Mouse (Mus musculus) kidney, postnatal 0 days (tissue): ENCODE data around the gene Slc16a5. TPM values are rescaled to one million over a fixed set of nuclear protein-coding genes. Genes with fewer than 3 reads are reported as not detected.

Experiments used
- ATAC-seq: fragments of 200-750 bp; cut with Nextera tagmentation; replicated peaks from 2 replicates; pipeline ENCODE4 v1.8.0; 2017; ENCODE audit warnings: low read depth, moderate number of reproducible peaks, moderate TSS enrichment, moderate library complexity; ENCODE audit not compliant: low FRiP score
- DNase-seq: peaks from one replicate; pipeline ENCODE4 v3.0.0-alpha.2; 2016; ENCODE audit warnings: low spot score
- H3K27ac ChIP-seq: fragments of 300-500 bp; sonication (generic); 2 replicates; pipeline ENCODE4 v1.5.1; 2014; ENCODE audit warnings: mild to moderate bottlenecking
- H3K27me3 ChIP-seq: fragments of 300-500 bp; sonication (generic); 2 replicates; pipeline ENCODE4 v1.6.1; 2014; ENCODE audit warnings: low read length, mixed read lengths; ENCODE audit not compliant: insufficient read depth
- H3K36me3 ChIP-seq: fragments of 300-500 bp; sonication (generic); 2 replicates; pipeline ENCODE4 v1.6.1; 2014; ENCODE audit warnings: low read length, mixed read lengths; ENCODE audit not compliant: insufficient read depth
- H3K4me1 ChIP-seq: fragments of 300-500 bp; sonication (generic); replicated peaks from 2 replicates; pipeline ENCODE4 v1.6.1; 2014; ENCODE audit warnings: antibody characterized with exemption, low read length, mixed read lengths; ENCODE audit not compliant: insufficient read depth
- H3K4me2 ChIP-seq: fragments of 300-500 bp; sonication (generic); 2 replicates; pipeline ENCODE4 v1.6.1; 2014; ENCODE audit warnings: mild to moderate bottlenecking, low read length, moderate library complexity, mixed read lengths
- H3K4me3 ChIP-seq: fragments of 300-500 bp; sonication (generic); replicated peaks from 2 replicates; pipeline ENCODE4 v1.5.1; 2014; ENCODE audit warnings: low read depth, low read length
- H3K9ac ChIP-seq: fragments of 300-500 bp; sonication (generic); 2 replicates; pipeline ENCODE4 v1.6.1; 2014; ENCODE audit warnings: low read depth, low read length
- H3K9me3 ChIP-seq: fragments of 300-500 bp; sonication (generic); replicated peaks from 2 replicates; pipeline ENCODE4 v1.6.1; 2016; ENCODE audit warnings: low read length, inconsistent platforms, mixed read lengths
- CTCF ChIP-seq: IDR thresholded peaks from 2 replicates; pipeline ENCODE4 v1.5.1; 2016; ENCODE audit warnings: antibody characterized with exemption, low read depth, mild to moderate bottlenecking, moderate library complexity
- WGBS: fragments of 180-500 bp; shearing (Covaris S2); extraction: QIAGEN DNeasy Blood & Tissue Kit; methylation state at CpG from one replicate; pipeline ENCODE4 v1.1.7; 2014; 5-methylcytosine and 5-hydroxymethylcytosine counted together
- polyA plus RNA-seq: library from polyadenylated mRNA; unstranded; fragments of >200 nt; fragmentation: Nextera tagmentation; extraction: Ambion mirVana; gene quantifications from 2 replicates; pipeline ENCODE4 v1.2.1, GENCODE M21; 2015

The Slc16a5 gene
- polyA plus RNA-seq, 1 experiment from 2014 or later, result 51.1 TPM

DNA sequence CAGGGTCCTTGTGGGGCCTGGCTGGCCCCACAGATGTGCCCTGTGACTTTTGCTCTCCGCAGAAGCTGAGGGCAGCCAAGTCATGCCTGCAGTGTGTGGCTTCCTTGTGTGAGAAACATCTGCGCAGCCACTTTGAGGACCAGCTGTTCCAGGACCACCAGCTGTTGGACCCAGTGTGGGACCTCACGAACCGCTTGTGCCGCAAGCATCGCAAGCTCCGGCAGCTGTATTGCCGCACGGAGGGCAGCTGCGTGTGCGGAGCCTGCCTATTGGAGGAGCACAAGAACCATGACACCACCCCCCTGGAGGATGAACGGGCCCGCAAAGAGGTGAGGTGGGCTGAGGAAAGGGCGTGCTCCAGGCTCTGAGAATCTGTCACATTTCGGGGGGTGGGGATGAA, 20.9 kb upstream of the Slc16a5 start:
- no peak overlapping the region for H3K4me2 ChIP-seq
- no peaks in the 10 kb centered on the region for H3K9me3 ChIP-seq
- no peak overlapping the region for H3K27ac ChIP-seq
- H3K4me3 ChIP-seq, result no peak overlapping the region
- WGBS, result 50% methylated on average over 15 of the region's 15 CpGs
- no peak for ATAC-seq
- H3K9ac ChIP-seq, result no peak overlapping the region
- no peaks in the 10 kb centered on the region for H3K36me3 ChIP-seq
- DNase-seq, result no peak
- no peak for TF ChIP-seq CTCF
- H3K27me3 ChIP-seq, result no peaks in the 10 kb centered on the region
- 0 out of 2 replicates have a peak, but pooled peaks cover under 1% of the 10 kb centered on the region for H3K4me1 ChIP-seq

DNA sequence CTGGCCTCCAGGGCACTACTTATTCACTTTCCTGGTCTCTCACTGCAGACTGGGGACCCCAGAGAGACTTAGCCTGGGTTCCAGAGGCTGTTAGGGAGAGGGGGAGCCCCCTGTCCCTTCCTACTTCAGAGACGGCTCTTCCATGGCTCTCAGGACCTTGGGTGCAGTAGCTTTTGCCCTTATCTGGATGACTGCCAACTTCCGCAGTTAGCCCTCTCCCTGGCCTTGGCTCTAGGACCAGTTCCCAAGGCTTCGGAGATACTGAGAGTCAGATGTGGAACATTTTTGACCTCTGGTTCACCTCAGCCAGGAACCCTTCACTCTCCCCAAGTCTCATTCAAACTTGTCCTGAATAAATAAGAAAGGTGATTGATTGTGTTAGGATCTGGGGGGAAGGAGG, 15.4 kb upstream of the Slc16a5 start:
- no peaks in the 10 kb centered on the region for H3K36me3 ChIP-seq
- H3K4me2 ChIP-seq, result no peak overlapping the region
- H3K4me1 ChIP-seq, result peaks cover 2% of the 10 kb centered on the region; the same call in 1 of the 2 replicates
- DNase-seq (no peak), ATAC-seq (no peak)
- TF ChIP-seq CTCF, result no peak
- no peak overlapping the region for H3K4me3 ChIP-seq
- H3K9ac ChIP-seq, result no peak overlapping the region
- no peaks in the 10 kb centered on the region for H3K27me3 ChIP-seq
- H3K27ac ChIP-seq, result peak overlapping the region; percentile 89; the same call in 1 of the 2 replicates
- 25% methylated on average over 3 of the region's 3 CpGs for WGBS
- no peaks in the 10 kb centered on the region for H3K9me3 ChIP-seq

DNA sequence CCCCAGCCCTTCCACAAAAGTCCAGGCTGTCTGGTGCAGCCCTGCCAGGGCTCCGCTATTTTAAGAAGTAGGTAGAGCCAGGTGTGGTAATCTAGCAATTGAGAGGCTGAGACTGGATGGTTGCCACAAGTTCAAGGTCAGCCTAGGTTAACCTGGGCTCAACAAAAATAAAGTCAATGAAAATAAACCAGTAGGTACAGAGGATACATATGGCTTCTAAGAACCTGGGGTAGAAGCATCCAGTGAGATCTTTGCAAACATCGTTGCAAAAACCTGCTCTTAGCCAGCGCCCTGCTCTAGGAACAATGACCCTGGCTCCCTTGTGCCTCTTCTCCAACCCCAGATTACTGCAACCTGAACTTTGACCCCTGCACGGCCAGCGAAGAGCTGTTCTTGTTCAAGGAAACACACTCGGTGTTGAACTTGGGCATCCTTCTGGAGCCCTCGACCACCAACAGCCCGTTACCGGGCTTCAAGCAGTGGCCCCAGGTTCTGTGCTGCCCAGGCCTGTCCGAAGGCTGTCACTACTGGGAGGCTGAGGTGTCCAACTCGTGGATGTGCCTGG, 14.9 kb upstream of the Slc16a5 start:
- Histone ChIP-seq H3K36me3 (no peaks in the 10 kb centered on the region), H3K9ac (no peak overlapping the region), H3K4me1 (peaks cover 2% of the 10 kb centered on the region; the same call in 1 of the 2 replicates), H3K27me3 (no peaks in the 10 kb centered on the region), H3K4me2 (no peak overlapping the region), H3K27ac (peak overlapping the region; percentile 89), H3K4me3 (no peak overlapping the region), H3K9me3 (no peaks in the 10 kb centered on the region)
- DNase-seq, result no peak
- TF ChIP-seq CTCF, result no peak
- WGBS, result 82% methylated on average over 11 of the region's 11 CpGs
- ATAC-seq, result no peak

- H3K9me3 ChIP-seq, result no peaks in the 10 kb centered on the region
- DNase-seq, result no peak
- H3K4me3 ChIP-seq, result no peak overlapping the region
- H3K27ac ChIP-seq, result peak overlapping the region; percentile 89
- no peak for ATAC-seq
- H3K9ac ChIP-seq, result no peak overlapping the region
- H3K36me3 ChIP-seq, result no peaks in the 10 kb centered on the region
- TF ChIP-seq CTCF, result no peak
- H3K4me1 ChIP-seq, result peaks cover 2% of the 10 kb centered on the region; the same call in 1 of the 2 replicates
- 88% methylated on average over 16 of the region's 16 CpGs for WGBS
- no peak overlapping the region for H3K4me2 ChIP-seq
- no peaks in the 10 kb centered on the region for H3K27me3 ChIP-seq
Observed at GRCm38 (mm10) chr11:115448075-115448474, 14.2 kb upstream of the Slc16a5 start.

- H3K36me3 ChIP-seq, result no peaks in the 10 kb centered on the region
- ATAC-seq, result peak; percentile 59
- no peaks in the 10 kb centered on the region for H3K9me3 ChIP-seq
- H3K9ac ChIP-seq, result no peak overlapping the region
- TF ChIP-seq CTCF, result no peak
- no peak overlapping the region for H3K4me2 ChIP-seq
- 46% methylated on average over 7 of the region's 7 CpGs for WGBS
- DNase-seq, result peak; percentile 50
- peak overlapping the region; percentile 89 for H3K27ac ChIP-seq
- H3K27me3 ChIP-seq, result no peaks in the 10 kb centered on the region
- peaks cover 2% of the 10 kb centered on the region; the same call in 1 of the 2 replicates for H3K4me1 ChIP-seq
- H3K4me3 ChIP-seq, result no peak overlapping the region
Observed at GRCm38 (mm10) chr11:115448998-115449397, 13.3 kb upstream of the Slc16a5 start.

GRCm38 (mm10) chr11:115450176-115450575, 12.1 kb upstream of the Slc16a5 start:
- WGBS, result 51% methylated on average over 7 of the region's 7 CpGs
- Histone ChIP-seq H3K4me2 (no peak overlapping the region), H3K27ac (peak overlapping the region; percentile 89), H3K9me3 (no peaks in the 10 kb centered on the region), H3K9ac (no peak overlapping the region), H3K36me3 (no peaks in the 10 kb centered on the region), H3K4me1 (peaks cover 2% of the 10 kb centered on the region; the same call in 1 of the 2 replicates), H3K27me3 (no peaks in the 10 kb centered on the region), H3K4me3 (no peak overlapping the region)
- no peak for DNase-seq
- no peak for TF ChIP-seq CTCF
- no peak for ATAC-seq
